Mouse (Mus musculus): Measurements from ENCODE around the gene Nr1d1. TPM values are rescaled to one million over a fixed set of nuclear protein-coding genes. Genes with fewer than 3 reads are reported as not detected.
A peak's percentile ranks its signal among the peaks of the same experiment; 100 is the strongest.
"Not testable (repeated sequence)": the region's sequence is repeated elsewhere in the genome, so short reads cannot be mapped to it uniquely, and the experiment has no call there.

Gene Nr1d1
- polyA plus RNA-seq, 1 experiment, result not detected

DNA sequence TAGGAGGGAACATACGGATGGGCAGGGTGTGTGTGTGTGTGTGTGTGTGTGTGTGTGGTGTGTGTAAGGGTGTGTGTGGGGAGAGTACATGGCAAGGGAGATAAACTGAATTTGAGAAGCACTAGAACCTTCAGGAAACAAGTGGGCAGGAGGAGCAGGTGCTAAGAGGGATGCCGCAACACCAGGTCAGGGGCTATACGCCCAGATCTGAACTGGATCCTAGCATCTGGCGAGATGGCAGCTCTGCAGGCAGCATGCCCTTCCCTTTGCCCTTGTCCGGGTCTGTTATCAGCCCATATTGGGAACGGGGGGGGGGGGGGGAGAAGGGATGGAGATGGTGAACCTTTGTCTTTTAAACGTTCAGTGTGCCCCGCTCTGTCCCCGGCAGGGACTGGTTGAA is 36.2 kb downstream of the Nr1d1 start:
- Histone ChIP-seq H3K27ac (ENCODE audit: insufficient read depth, low read depth, low read length) (peak overlapping the region; percentile 98), H3K4me1 (ENCODE audit: control insufficient read depth, insufficient read depth, low read length) (peaks cover 25% of the 10 kb centered on the region), H3K4me3 (ENCODE audit: insufficient read depth, low read depth, low read length) (peak overlapping the region; percentile 30)
- 39% methylated on average over 9 of the region's 9 CpGs for WGBS
- no peak for TF ChIP-seq POLR2A (IDR thresholded peaks at IDR 0.05; ENCODE audit: insufficient read depth, low read depth, low read length)
- TF ChIP-seq CTCF (IDR thresholded peaks at IDR 0.05; ENCODE audit: insufficient read depth, low read depth, low read length), result no peak

DNA sequence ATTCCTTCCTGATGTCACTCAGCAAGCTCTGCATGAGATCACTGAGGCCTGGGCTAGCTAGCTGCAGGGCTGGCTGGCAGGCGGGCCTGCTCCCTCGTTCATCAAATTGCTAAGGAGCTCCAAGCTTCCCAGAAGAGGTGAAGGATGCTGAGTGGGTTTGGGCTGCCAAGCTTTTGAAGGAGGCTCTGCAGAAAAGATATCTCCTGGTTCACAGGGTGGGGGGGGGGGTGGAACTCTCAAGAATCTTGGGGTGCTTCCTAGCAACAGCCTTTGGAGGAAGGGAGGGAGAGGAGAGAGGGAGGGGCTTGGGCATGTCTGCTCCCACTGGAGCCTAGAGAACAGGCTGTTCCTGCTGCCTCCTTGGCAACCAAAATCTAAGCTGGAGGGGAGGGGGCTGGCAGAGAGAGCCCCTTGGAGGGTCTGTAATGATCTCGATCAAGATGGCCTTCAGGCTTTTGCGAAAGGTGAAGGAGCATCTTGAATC is 36.7 kb downstream of the Nr1d1 start:
- peaks cover 21% of the 10 kb centered on the region for H3K4me1 ChIP-seq (ENCODE audit: control insufficient read depth, insufficient read depth, low read length)
- WGBS, result 14% methylated on average over 4 of the region's 4 CpGs
- TF ChIP-seq POLR2A (IDR thresholded peaks at IDR 0.05; ENCODE audit: insufficient read depth, low read depth, low read length) (0 out of 2 replicates have a peak, but pooled peaks have one; percentile 24), CTCF (IDR thresholded peaks at IDR 0.05; ENCODE audit: insufficient read depth, low read depth, low read length) (no peak)
- peak overlapping the region; percentile 98 for H3K27ac ChIP-seq (ENCODE audit: insufficient read depth, low read depth, low read length)
- H3K4me3 ChIP-seq (ENCODE audit: insufficient read depth, low read depth, low read length), result peak overlapping the region; percentile 30

DNA sequence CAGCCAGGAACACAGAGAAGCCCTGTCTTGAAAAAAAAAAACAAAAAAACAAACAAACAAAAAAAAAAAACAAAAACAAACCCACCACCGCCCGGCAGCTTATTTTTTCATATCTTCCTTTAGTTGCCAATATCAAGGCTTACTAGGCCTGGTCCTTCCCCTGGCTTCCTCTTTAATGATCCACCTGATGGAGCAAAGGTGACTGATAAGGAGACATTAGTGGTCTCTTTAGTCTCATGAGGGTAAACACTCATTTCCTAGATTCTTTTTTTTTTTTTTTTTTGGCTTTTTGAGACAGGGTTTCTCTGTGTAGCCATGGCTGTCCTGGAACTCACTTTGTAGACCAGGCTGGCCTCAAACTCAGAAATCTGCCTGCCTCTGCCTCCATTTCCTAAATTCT is 37.9 kb downstream of the Nr1d1 start:
- H3K27ac ChIP-seq (ENCODE audit: insufficient read depth, low read depth, low read length); H3K4me3 ChIP-seq (ENCODE audit: insufficient read depth, low read depth, low read length): not testable (repeated sequence)
- H3K4me1 ChIP-seq (ENCODE audit: control insufficient read depth, insufficient read depth, low read length), result peaks cover 21% of the 10 kb centered on the region
- 96% methylated on average over 2 of the region's 2 CpGs for WGBS

DNA sequence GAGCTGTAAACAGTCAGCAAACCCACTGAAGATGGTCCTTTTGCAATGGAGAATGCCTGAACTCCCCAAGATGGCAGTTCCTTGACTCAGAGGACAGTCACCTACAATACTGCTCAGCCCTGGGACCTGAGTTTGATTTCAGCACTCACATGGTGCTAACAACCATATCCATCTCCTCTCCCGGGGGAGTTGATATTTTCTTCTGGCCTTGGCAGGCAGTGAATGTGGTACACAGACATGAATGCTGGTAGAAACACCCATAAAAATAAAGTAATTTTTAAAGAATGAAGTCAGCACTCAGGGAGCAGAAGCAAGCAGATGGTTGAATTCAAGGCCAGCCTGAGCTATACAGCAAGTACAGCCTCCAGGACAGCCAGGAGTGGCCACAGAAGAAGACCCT is 39.0 kb downstream of the Nr1d1 start:
- TF ChIP-seq POLR2A (IDR thresholded peaks at IDR 0.05; ENCODE audit: insufficient read depth, low read depth, low read length) (no peak), CTCF (IDR thresholded peaks at IDR 0.05; ENCODE audit: insufficient read depth, low read depth, low read length) (no peak)
- H3K27ac ChIP-seq (ENCODE audit: insufficient read depth, low read depth, low read length), result no peak overlapping the region
- no peak overlapping the region for H3K4me3 ChIP-seq (ENCODE audit: insufficient read depth, low read depth, low read length)
- peaks cover 23% of the 10 kb centered on the region for H3K4me1 ChIP-seq (ENCODE audit: control insufficient read depth, insufficient read depth, low read length)
- 77% methylated on average over 1 of the region's 1 CpGs for WGBS

DNA sequence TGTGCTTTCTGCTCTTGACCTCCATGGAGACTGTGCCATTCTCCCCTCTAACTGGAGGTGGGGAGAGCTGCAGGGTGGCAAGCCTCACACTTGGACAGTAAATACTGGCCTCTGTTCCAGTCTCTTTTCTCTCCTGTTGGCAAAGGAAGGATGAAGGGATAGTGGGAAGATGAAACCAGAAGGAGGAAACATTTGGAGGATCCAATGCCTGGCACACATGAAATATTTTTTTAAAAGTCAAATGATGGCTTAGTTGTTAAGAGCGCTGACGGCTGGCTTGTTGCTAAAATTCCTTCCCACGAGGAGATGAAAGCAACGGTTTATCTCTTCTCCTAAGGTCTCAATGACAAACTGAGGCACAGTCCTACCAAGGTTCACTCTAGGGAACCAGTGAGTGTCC is 40.0 kb downstream of the Nr1d1 start:
- TF ChIP-seq POLR2A (IDR thresholded peaks at IDR 0.05; ENCODE audit: insufficient read depth, low read depth, low read length) (no peak), CTCF (IDR thresholded peaks at IDR 0.05; ENCODE audit: insufficient read depth, low read depth, low read length) (no peak)
- Histone ChIP-seq H3K27ac (ENCODE audit: insufficient read depth, low read depth, low read length) (no peak overlapping the region), H3K4me3 (ENCODE audit: insufficient read depth, low read depth, low read length) (no peak overlapping the region), H3K4me1 (ENCODE audit: control insufficient read depth, insufficient read depth, low read length) (peaks cover 20% of the 10 kb centered on the region)
- WGBS, result 79% methylated on average over 4 of the region's 4 CpGs

DNA sequence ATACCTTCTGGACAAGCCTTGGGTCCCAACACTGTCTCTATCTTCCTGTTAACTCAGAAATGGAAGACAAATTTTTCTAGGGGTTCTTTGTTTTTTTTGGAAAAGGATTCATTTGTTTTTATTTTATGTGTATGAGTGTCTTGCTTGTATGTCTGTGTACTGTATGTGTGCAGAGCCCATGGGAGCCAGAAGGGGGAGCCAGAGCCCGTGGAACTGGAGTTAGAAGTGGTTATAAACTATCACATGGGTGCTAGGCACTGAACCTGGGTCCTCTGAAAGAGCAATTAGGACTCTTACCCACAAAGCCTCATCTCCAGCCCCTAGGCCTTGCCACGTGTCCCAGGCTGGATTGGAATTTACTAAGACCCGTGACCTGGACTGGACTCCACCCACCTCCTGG is 41.1 kb downstream of the Nr1d1 start:
- H3K27ac ChIP-seq (ENCODE audit: insufficient read depth, low read depth, low read length), result no peak overlapping the region
- no peak overlapping the region for H3K4me3 ChIP-seq (ENCODE audit: insufficient read depth, low read depth, low read length)
- WGBS, result 78% methylated on average over 3 of the region's 3 CpGs
- H3K4me1 ChIP-seq (ENCODE audit: control insufficient read depth, insufficient read depth, low read length), result peaks cover 15% of the 10 kb centered on the region
- TF ChIP-seq POLR2A (IDR thresholded peaks at IDR 0.05; ENCODE audit: insufficient read depth, low read depth, low read length) (no peak), CTCF (IDR thresholded peaks at IDR 0.05; ENCODE audit: insufficient read depth, low read depth, low read length) (no peak)

DNA sequence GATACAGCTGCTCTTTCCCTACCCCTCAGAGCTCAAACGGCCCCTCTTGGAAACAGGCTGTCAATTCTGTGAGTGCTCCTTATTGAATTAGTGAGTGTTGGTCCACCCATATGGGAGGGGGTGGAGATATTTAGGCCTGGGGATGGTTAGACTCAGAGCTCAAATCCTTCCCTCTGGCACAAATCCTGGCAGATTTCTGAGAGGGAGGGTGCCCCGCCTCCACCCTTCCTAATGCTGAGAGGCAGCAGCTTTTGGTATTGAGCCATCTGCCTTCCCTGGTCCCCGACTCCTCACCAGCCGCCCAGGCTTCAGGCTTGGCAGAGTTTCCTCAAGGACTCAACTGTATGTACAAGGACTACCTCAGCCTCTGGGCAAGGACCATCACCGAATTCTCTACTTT is 44.0 kb downstream of the Nr1d1 start:
- no peak overlapping the region for H3K4me3 ChIP-seq (ENCODE audit: insufficient read depth, low read depth, low read length)
- H3K4me1 ChIP-seq (ENCODE audit: control insufficient read depth, insufficient read depth, low read length), result peaks cover 13% of the 10 kb centered on the region
- H3K27ac ChIP-seq (ENCODE audit: insufficient read depth, low read depth, low read length), result 0 out of 2 replicates have a peak overlapping the region, but pooled peaks have one; percentile 26
- WGBS, result 20% methylated on average over 5 of the region's 5 CpGs
- TF ChIP-seq POLR2A (IDR thresholded peaks at IDR 0.05; ENCODE audit: insufficient read depth, low read depth, low read length) (no peak), CTCF (IDR thresholded peaks at IDR 0.05; ENCODE audit: insufficient read depth, low read depth, low read length) (no peak)

DNA sequence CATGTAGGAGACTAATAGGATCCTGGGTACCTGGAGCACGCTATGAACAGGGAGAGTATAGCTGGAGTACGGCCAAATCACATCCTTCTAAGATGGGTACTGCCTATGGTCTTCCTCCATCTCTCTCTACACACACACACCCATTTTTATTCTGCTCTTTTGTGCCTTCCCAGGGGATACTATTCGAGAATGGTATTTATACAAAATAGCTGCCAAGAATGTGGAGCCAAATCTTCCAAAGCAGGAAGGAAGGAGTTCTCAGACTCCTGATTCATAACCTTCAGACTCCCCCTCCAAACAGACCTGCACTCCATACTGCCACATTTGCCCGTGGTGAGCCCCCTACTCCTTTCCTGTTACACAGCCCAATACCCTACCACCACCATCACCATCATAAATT is 44.4 kb downstream of the Nr1d1 start:
- no peak overlapping the region for H3K4me3 ChIP-seq (ENCODE audit: insufficient read depth, low read depth, low read length)
- no peak for TF ChIP-seq POLR2A (IDR thresholded peaks at IDR 0.05; ENCODE audit: insufficient read depth, low read depth, low read length)
- no peak for TF ChIP-seq CTCF (IDR thresholded peaks at IDR 0.05; ENCODE audit: insufficient read depth, low read depth, low read length)
- H3K27ac ChIP-seq (ENCODE audit: insufficient read depth, low read depth, low read length), result 0 out of 2 replicates have a peak overlapping the region, but pooled peaks have one; percentile 17
- 34% methylated on average over 4 of the region's 4 CpGs for WGBS
- H3K4me1 ChIP-seq (ENCODE audit: control insufficient read depth, insufficient read depth, low read length), result peaks cover 13% of the 10 kb centered on the region

DNA sequence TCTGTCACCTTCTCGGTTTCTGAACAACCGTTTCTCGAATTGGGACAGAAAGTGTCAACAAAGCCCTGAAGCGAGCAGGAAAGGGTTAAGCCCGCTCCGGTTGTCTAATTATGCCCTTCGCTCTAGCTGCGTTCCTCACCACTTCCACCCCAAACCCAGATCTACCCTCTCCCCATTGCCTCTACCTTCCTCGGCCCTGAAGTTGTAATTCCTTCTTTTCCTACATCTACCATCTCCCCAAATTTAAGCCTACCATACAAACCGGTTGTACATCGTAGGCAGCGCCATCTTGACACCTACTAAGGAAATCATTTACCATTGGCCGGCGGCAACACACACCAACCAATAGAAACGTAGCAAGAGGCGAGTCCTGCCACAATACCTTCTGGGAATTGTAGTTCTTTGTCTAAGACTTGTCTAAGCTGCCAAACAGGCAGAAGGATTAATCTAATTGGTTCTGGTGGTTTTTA is 46.0 kb downstream of the Nr1d1 start, which contains the start of gene Med24:
Gene Med24, minus strand, starts transcription at position 317 of the 470 bp plus-strand sequence.
- TF ChIP-seq POLR2A (IDR thresholded peaks at IDR 0.05; ENCODE audit: insufficient read depth, low read depth, low read length) (no peak), CTCF (IDR thresholded peaks at IDR 0.05; ENCODE audit: insufficient read depth, low read depth, low read length) (no peak)
- Histone ChIP-seq H3K4me1 (ENCODE audit: control insufficient read depth, insufficient read depth, low read length) (peaks cover 13% of the 10 kb centered on the region), H3K27ac (ENCODE audit: insufficient read depth, low read depth, low read length) (peak within 1 kb of the TSS; percentile 84), H3K4me3 (ENCODE audit: insufficient read depth, low read depth, low read length) (peak within 1 kb of the TSS; percentile 95)
- under 1% methylated on average over 16 of the region's 16 CpGs for WGBS
